Mouse (Mus musculus) cerebellum, postnatal 25 days (tissue): ENCODE measurements around the gene Spcs2.
"Not testable (repeated sequence)": the region's sequence is repeated elsewhere in the genome, so short reads cannot be mapped to it uniquely, and the experiment has no call there.

Experiments used
- DNase-seq, 2 experiments: peaks; one replicate each; pipeline ENCODE4 v3.0.0; 2021; ENCODE audit warnings: mixed read lengths in 2 of 2

Gene Spcs2

DNA sequence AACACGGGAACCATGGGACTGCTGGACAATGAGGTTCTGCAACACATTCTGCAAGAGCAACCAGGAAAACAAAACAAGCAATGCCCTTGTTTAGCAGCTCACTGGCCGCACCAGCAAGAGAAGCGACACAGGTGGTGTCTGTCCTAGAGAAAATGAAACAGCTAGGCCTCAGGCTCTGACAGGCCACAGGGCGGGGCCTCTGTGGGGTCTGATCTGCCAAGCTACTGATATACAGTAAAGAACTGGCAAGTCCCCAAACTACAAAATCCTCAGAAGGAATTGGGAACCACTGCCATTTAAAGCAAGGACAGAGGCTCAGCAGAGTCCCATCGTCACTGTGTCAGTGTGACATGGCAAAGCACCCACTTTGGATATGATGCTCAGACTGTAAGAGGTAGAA is 40.8 kb downstream of the Spcs2 start:
- no peak for DNase-seq

DNA sequence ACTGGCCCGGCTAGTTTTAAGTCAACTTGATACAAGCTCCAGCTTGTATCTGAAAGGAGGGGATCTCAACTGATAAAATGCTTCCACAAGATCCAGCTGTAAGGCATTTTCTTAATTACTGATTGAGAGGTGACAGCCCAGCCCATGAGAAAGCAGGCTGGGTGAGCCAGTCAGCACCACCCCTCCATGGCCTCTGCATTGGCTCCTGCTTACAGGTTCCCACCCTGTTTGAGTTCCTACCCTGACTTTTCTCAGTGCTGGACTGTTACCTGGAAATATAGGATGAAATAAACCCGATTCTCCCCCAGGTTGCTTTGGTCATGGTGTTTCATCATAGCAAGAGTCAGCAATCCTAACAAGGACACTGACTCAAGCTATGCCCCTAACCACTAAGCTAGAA is 41.3 kb downstream of the Spcs2 start:
- no peak for DNase-seq

DNA sequence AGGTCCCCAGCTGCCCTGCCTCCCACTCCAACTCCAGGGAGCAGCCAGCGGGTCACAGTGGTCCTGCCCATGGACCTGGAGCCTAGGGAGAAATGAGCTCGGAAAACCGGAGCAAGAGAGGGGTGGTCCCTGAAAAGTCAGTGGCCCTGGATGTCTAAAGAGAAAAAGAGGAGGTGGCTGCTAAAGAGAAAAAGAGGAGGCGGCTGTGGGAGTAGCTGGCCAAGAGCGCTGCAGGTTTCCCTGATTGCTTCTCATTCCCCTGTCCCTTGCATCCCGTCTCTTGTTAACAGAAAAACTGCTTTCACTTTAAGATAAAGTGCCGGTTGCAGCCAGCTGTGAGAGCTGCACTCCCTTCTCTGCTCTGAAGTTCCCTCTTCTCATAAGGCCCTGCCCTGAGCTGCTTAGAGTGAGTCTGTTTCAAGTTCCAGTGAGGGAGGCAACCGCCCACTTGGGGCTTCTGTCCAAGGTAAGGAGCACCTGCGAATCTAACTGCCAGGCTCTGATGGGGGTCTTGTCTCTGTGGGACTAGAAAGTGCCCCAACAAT is 45.0 kb downstream of the Spcs2 start:
- DNase-seq: not testable (repeated sequence)

DNA sequence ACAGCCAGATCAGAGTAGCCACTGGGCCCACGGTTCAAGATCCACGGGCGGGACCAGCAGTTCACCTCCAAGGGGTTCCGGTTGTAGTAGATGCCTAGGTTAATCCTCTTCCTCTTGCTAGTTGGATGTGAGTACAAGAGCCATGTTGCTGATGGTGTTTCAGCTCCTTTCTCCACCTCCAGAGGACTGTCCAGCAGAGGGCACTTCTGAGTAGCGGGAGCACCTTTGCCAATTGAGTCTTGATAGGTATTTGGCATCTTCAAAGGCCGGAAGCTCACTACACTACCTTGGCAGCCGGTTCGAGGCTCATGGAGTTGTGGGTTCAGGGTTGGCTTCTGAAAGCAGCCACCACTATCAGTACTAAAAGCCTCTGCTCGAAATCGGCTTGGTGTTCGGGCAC is 49.9 kb downstream of the Spcs2 start:
- DNase-seq: peak in 1 of 2 experiments; percentile 48

DNA sequence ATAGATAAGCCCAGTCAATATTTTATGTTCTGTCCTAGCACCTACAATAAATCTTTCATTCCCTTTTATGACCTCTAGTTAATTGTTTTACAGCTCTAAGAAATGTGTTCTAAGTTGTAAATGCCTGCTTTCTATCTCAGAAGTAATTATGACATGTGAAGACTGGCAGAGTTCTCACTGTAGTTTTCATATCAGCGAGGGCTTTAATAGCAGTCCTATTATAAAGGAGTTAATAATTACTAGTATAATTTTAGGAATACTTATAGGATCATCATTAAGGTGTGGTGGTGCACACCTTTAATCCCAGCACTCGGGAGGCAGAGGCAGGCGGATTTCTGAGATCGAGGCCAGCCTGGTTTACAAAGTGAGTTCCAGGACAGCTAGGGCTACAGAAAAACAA is 51.6 kb downstream of the Spcs2 start:
- no peak for DNase-seq

DNA sequence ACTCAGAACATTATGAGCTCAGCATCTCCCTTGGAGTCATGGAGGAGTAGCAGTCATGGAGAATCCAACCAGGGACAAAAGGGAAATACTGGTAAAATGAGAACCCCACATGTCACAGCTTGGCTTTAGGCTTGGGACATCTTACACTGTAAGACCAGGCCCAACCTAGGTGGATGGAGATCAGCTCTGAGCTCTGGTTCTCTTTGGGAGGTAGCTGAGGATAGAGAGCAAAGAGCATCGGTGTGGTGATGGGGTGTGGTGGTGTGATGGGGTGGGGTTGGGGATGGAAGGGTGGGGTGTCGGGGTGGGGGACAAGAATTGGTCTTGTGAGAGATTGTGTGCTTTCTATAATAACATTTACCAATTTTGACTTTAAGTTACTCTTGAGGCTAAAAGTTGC is 52.4 kb downstream of the Spcs2 start:
- no peak for DNase-seq

DNA sequence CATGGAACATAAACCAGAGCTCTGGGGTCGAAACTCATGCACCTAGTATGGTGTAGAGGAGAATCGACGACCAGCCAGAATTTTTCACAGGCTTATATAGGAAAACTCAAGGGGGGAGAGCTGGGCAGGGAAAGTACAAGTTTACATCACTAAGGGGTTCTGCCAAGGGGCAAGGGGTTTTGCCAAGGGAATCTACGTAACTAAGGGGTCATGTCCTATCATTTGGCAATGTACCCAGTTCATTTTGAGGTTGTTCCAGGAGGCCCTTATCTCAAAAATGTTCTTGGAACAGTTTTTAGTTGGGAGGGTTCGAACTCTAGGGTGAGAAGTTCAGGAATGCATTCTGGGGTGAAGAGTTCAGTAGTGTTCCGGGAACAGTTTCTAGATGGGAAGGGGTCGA is 56.2 kb downstream of the Spcs2 start:
- not testable (repeated sequence) for DNase-seq

DNA sequence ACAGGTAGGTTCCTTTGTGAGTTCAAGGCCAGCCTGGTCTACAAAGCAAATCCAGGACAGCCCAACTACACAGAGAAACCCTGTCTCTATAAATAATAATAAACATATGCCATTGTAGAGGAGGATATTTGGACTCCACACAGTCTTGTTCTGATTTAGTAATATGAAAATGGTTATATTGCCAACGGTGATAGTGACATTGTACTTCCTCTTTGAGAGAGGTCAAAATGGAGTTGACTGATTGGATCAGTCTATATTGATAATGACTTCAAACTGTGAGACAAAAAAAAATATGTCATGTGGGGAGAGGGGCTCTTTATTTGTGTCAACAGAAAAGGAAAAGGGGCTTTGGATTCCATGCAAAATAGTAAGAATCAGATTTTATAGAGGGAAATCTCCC is 57.9 kb downstream of the Spcs2 start:
- DNase-seq: no peak

DNA sequence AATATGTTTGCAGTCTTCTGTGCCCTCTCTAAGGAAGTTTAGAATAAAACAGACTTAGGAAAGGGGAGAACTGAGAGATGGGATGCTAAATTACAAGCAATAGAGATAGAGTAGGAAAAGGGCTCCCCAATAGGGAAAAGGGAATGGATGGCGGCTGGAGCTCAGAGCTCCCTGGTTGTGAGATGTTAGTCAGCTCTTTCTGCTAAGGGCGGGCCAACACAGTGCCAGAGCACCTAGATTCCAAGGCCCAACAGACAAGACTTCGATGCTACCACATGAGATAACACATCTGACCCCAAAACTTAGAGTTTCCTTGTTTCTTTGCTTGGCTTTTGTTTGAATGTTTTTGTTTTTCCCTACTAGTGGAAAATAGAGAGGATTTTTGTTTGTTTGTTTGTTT is 59.2 kb downstream of the Spcs2 start:
- not testable (repeated sequence) for DNase-seq

DNA sequence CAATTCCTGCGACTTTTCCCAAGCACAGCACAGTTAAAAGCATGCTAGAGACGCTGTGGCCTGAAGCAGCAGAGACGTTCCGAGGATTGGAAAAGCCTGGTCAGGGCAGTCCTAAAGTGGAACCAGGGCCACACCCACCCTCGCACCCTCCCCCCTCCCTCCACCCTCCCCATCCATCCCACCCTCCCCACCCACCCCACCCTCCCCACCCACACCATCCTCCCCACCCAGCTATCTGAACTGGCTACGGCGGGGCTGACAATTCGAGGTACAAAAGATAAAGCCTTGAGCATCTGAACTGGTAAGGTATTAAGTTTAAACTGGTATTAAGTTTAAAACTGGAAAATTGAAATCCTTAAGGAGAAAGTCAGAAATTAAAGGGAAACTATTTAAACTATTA is 59.7 kb downstream of the Spcs2 start:
- DNase-seq: no peak

DNA sequence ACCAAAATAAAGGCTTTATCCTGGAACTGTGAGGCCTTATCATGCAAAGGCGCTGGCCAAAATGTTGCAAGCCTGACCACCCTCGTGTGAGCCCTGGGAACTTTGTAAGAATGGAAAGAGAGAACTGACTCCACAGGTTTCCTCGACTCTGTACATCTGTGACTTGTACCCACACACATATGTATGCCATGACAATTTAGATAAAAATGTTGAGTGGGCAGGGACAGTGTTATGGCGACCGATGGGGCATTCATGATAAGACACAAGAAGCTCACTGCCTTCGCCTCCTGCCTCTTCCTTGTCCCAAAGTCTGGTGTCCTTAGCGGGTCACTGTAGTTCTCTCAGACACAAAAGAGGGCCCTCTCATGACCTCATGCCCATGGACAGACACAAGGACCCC is 64.1 kb downstream of the Spcs2 start:
- no peak for DNase-seq

DNA sequence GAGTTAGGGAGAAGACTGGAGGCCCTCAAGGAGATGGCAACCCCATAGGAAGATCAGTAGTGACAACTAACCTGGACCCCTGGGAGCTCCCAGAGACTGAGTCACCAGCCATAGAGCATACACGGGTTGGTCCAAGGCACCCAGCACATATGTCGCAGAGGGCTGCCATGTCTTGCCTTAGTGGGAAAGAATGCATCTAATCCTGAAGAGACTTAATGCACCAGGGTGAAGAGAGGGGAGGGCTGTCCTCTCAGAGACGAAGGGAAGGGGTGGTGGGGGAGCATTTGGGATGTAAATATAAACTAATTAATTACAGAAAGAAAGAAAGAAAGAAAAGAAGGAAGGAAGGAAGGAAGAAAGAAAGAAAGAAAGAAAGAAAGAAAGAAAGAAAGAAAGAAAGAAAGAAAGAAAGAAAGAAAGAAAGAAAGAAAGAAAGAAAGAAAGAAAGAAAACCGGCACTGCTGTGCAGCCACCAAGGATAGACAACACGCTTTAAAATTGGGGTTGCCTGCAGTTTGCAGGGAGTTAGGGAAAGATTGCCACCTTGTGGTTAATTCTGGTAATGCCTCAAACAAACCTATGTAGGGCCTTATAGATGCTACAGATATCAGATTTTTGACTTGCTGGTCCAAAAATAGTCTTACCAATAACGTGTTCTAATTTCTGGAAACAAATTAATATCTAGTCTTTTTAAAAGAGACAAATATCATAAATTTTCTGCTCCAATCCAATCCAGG is 65.2 kb downstream of the Spcs2 start:
- DNase-seq: peak; percentile 32 to 77

DNA sequence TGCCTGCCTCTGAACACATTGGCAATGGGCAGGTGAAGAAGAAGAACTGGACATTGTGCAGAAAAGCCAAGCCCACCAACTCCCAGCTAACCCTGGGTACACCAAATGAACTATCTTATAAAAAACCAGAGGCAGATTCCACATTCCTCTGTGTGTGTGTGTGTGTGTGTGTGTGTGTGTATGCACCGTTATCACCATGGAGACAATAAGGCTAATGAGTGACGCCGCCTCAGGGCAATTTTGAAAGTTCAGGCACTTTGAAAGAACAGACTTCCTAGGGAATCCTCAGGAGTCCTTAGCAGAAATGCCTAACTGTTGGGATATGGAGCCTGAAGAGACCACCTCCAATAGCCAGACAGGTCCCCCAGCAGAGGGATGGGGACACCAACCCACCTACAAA is 66.0 kb downstream of the Spcs2 start:
- no peak for DNase-seq

DNA sequence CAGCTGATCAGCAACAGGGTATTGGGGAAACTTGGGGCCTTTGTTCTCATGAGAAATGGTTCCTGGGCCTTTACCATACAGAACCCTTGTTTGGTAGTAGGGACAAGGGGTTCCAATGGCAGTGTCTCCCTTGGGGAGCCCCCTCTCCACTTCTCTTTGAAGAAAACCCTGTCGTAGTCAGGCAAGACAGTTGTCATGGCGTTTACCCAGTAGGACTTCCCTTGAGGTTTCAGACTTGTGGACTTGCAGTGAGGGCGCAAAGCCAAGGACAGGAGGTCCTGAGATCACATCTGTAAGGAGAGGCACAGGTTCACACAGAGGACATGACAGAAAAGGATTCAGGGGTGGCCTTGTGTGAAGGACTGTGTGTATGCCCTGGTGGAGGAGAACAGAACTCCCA is 66.8 kb downstream of the Spcs2 start:
- DNase-seq: no peak

DNA sequence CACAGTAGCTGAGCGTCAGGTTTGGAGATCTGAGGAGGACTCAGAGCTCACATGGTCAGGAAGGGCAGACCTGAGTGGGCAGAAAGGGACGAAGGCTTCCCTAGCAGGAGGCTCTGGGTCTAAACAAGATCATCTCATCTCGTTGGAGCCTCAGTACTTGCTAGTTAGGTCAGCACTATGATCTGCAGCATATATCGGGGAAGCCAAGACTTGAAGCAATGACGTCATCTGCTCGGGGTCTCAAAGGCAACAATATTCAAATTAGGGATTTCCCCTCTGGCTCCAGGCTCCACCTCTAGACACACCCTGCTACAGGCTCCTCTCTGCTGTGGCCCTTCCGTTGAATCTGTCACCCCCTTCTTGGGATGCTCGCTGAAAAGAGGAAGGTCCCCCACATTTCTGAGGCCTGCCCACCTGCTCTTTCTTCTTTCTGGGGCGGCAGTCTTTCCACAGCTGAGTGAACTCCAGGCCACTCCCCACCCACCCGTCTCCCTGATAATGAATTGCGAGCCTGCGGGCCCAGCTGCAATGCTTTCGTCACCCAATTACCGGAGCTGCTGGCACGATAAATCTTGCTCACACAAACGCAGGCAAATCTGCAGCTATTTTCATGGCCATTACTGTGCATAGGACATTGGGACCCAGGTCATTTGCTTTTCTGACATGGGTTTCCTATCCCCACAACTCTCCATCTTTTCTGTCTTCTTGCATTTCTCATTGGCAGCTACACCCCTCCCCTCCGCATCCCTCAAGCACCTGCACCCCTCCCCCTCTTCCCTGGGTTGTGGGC is 67.9 kb downstream of the Spcs2 start:
- peak; percentile 22 to 30 for DNase-seq

DNA sequence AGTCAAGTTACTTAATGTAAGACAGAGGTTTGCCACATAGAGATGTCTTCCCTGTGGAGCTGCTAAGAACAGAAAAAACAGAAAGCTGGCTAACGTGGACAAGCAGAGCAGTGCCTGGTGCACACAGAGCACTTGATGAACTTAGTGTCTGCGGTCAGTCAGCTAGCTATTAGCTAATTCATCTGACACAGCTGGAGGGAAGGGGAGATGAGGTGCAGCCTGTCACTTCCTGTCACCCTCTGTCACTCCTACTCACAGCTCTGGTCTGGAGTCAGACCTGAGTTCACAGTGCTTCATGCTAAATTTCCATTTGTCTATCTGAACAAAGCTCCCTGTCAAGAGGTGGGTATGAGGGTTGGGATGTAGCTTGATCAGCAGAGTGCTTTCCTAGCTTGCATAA is 69.2 kb downstream of the Spcs2 start:
- DNase-seq: no peak

DNA sequence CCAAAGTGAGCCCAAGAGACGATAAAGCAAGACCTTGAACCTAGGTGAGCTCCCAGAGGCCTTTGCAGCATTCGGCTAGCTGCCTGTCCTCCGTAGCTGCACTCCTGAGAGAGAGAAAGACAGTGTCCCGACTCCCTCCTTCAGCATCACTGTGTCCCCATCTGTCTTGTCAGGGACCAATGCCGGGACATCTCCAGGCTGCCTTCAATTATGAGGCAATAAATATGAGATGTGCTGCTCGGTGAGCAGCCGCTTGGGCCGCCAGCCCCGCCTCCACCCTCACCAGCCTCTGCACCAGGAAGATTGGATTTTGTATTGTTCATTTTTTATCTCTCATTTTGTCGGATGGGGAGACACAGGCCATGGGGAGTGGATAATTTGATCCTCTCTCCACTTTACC is 72.4 kb downstream of the Spcs2 start:
- no peak for DNase-seq

DNA sequence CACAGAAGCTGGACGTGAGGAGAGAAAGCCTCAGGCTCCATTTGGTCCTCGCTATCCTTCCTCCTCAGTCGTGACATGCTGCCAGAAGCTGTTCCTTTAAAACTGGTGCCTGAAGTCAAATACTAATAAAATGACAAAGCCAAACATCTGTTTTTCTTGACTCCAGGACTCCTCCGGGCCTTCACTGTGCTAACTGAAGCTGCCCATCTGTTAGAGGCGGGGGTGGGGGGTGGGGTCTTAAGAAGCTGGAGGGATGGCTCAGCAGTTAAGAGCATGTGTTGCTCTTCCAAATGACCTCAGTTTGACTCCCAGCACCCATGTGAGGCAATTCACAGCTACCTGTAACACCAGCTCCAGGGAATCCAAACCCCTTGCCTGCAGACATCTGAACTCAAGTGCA is 74.7 kb downstream of the Spcs2 start:
- no peak for DNase-seq

DNA sequence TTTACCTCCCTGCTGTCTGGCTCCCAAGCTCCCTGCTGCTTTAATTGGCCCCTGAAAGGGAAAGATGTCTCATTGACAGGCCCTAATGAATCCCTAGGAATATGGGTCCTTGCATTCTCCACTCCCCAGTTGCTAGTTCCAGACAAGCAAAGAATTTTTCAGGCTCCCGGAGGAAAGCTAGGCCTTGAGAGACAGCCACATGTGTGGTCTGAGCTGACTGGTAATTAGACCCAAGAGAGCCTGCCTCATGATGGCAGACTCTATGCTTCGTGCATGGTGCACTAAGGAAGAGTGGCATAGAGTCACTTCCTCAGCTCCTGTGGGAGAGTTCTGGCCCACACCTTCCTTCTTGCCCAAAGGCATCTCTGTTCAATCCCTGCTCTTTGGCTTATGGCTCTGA is 75.3 kb downstream of the Spcs2 start:
- DNase-seq: no peak
